Mouse (Mus musculus): ENCODE results near the gene Mta2. TPM values are rescaled to one million over a fixed set of nuclear protein-coding genes. Genes with fewer than 3 reads are reported as not detected.
A peak's percentile ranks its signal among the peaks of the same experiment; 100 is the strongest.
"Not testable (repeated sequence)": the region's sequence is repeated elsewhere in the genome, so short reads cannot be mapped to it uniquely, and the experiment has no call there.

The Mta2 gene
- polyA plus RNA-seq, 1 experiment from 2014 or later, result 164 TPM

DNA sequence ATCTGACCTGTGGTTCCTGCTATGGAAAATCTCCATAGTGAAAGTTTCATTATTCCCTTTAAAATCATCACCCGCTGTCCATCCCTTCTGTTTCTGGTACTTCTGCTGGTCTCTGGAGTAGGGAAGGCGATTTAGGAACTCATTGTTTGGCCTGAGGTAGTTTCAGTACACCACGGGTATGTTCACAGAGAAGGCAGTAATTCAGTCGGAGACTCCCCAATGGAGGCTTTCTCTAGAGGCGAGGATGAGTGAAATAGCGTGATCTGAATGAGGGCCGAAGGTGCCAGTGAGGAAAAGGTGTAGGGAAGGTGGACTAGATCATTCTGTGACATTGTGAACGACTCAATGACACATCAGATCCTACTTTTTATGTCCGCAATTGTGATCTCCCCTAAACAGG lies 12.5 kb downstream of the Mta2 start:
- peak overlapping the region; percentile 76 for H3K27ac ChIP-seq (ENCODE audit: low read length)
- H3K4me1 ChIP-seq (replicated peaks; ENCODE audit: control insufficient read depth, insufficient read depth, low read length), result peaks cover 11% of the 10 kb centered on the region
- H3K4me3 ChIP-seq (ENCODE audit: low read length), result peak overlapping the region; percentile 79
- 5% methylated on average over 9 of the region's 9 CpGs for WGBS
- ATAC-seq (ENCODE audit: low read depth), result no peak
- H3K27me3 ChIP-seq (ENCODE audit: control insufficient read depth, insufficient read depth, low read depth, low read length), result no peaks in the 10 kb centered on the region
- peaks cover 37% of the 10 kb centered on the region for H3K36me3 ChIP-seq (ENCODE audit: control insufficient read depth, insufficient read depth, low read length)
- H3K9me3 ChIP-seq (ENCODE audit: control insufficient read depth, low read length), result no peaks in the 10 kb centered on the region
- peak overlapping the region; percentile 81 for H3K9ac ChIP-seq (ENCODE audit: low read length)
- H3K4me2 ChIP-seq (ENCODE audit: low read depth, low read length), result peak overlapping the region; percentile 71

DNA sequence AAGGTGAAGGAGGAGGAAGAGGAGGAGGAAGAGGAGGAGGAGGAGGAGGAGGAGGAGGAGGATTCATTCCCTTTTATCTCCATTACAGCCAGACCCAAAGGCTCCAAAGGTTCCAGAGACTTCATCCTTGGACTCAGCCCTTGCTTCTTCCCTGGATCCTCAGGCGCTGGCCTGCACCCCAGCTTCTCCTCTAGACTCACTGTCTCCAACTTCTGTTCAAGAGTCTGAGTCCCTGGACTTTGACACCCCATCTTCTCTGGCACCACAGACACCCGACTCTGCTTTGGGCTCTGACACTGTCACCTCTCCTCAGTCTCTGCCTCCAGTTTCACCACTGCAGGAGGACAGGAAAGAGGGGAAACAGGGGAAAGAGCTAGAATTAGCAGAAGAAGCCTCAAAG lies 20.6 kb downstream of the Mta2 start:
- Histone ChIP-seq H3K27ac (ENCODE audit: low read length) (no peak overlapping the region), H3K36me3 (ENCODE audit: control insufficient read depth, insufficient read depth, low read length) (peaks cover 55% of the 10 kb centered on the region), H3K4me1 (replicated peaks; ENCODE audit: control insufficient read depth, insufficient read depth, low read length) (peaks cover 8% of the 10 kb centered on the region), H3K4me2 (ENCODE audit: low read depth, low read length) (no peak overlapping the region), H3K9ac (ENCODE audit: low read length) (no peak overlapping the region), H3K27me3 (ENCODE audit: control insufficient read depth, insufficient read depth, low read depth, low read length) (no peaks in the 10 kb centered on the region), H3K9me3 (ENCODE audit: control insufficient read depth, low read length) (no peaks in the 10 kb centered on the region), H3K4me3 (ENCODE audit: low read length) (no peak overlapping the region)
- 83% methylated on average over 2 of the region's 2 CpGs for WGBS
- ATAC-seq (ENCODE audit: low read depth), result no peak

DNA sequence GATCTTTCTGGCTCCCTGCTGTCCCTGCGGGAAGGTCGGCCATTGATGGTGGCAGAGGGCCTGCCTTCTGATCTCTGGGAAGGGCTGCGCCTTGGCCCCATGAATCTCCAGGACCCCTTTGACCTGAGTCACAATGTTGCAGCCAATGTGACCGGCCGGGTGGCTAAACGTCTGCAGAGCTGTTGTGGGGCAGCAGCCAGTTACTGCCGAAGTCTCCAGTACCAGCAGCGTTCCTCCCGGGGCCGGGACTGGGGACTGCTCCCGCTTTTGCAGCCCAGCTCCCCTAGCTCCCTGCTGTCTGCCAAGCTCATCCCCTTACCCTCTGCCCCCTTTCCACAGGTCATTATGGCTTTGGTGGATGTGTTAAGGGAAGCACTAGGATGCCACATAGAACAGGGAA lies 23.4 kb downstream of the Mta2 start:
- Histone ChIP-seq H3K4me3 (ENCODE audit: low read length) (no peak overlapping the region; the same call in 1 of the 2 replicates), H3K9ac (ENCODE audit: low read length) (no peak overlapping the region; the same call in 1 of the 2 replicates), H3K27me3 (ENCODE audit: control insufficient read depth, insufficient read depth, low read depth, low read length) (no peaks in the 10 kb centered on the region), H3K27ac (ENCODE audit: low read length) (peak overlapping the region; percentile 98; the same call in 1 of the 2 replicates), H3K4me1 (replicated peaks; ENCODE audit: control insufficient read depth, insufficient read depth, low read length) (peaks cover 13% of the 10 kb centered on the region), H3K4me2 (ENCODE audit: low read depth, low read length) (no peak overlapping the region), H3K36me3 (ENCODE audit: control insufficient read depth, insufficient read depth, low read length) (peaks cover 49% of the 10 kb centered on the region), H3K9me3 (ENCODE audit: control insufficient read depth, low read length) (no peaks in the 10 kb centered on the region)
- no peak for ATAC-seq (ENCODE audit: low read depth)
- WGBS, result 87% methylated on average over 11 of the region's 11 CpGs

DNA sequence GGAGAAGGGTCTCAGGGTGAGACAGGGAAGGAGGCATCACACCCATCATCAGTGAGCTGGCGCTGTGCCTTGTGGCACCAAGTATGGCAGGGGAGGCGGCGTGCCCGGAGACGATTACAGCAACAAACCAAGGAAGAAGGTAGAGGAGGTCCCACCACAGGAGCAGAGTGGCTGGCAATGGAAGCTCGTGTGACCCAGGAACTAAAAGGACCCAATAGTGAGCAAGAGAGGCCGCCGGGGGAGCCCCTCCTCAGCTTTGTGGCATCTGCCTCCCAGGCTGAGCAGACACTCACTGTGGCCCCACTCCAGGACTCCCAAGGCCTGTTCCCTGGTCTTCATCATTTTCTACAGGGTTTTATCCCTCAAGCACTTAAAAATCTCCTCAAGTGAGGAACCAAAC lies 24.1 kb downstream of the Mta2 start:
- WGBS, result 66% methylated on average over 8 of the region's 8 CpGs
- ATAC-seq (ENCODE audit: low read depth), result no peak

DNA sequence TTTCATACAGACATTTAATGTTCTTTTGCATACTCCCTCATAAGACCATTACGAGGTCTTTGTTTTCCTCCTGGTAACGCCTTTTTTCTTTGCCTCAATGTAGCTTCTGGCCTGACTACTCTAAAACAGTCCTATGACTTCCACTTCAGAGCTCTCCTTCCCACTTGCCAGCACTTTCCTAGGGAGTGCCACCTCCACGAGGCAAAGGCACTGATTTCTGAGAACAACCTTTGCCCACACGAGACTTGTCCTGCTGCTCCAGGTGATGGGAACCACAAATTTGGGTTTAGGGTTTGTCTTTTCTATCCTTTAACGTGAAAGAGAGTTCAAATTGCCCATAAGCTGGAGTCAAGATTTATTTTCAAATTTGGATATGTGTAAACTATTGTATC lies 24.5 kb downstream of the Mta2 start:
- 28% methylated on average over 5 of the region's 5 CpGs for WGBS

More for the DNA sequence above, 24.1 kb downstream of the Mta2 start:
- no peaks in the 10 kb centered on the region for H3K27me3 ChIP-seq (ENCODE audit: control insufficient read depth, insufficient read depth, low read depth, low read length)
- peak overlapping the region; percentile 68 for H3K4me3 ChIP-seq (ENCODE audit: low read length)
- no peaks in the 10 kb centered on the region for H3K9me3 ChIP-seq (ENCODE audit: control insufficient read depth, low read length)
- peaks cover 54% of the 10 kb centered on the region for H3K36me3 ChIP-seq (ENCODE audit: control insufficient read depth, insufficient read depth, low read length)
- H3K9ac ChIP-seq (ENCODE audit: low read length), result peak overlapping the region; percentile 65
- peak overlapping the region; percentile 68 for H3K4me2 ChIP-seq (ENCODE audit: low read depth, low read length)
- H3K27ac ChIP-seq (ENCODE audit: low read length), result peak overlapping the region; percentile 98
- H3K4me1 ChIP-seq (replicated peaks; ENCODE audit: control insufficient read depth, insufficient read depth, low read length), result peaks cover 13% of the 10 kb centered on the region

DNA sequence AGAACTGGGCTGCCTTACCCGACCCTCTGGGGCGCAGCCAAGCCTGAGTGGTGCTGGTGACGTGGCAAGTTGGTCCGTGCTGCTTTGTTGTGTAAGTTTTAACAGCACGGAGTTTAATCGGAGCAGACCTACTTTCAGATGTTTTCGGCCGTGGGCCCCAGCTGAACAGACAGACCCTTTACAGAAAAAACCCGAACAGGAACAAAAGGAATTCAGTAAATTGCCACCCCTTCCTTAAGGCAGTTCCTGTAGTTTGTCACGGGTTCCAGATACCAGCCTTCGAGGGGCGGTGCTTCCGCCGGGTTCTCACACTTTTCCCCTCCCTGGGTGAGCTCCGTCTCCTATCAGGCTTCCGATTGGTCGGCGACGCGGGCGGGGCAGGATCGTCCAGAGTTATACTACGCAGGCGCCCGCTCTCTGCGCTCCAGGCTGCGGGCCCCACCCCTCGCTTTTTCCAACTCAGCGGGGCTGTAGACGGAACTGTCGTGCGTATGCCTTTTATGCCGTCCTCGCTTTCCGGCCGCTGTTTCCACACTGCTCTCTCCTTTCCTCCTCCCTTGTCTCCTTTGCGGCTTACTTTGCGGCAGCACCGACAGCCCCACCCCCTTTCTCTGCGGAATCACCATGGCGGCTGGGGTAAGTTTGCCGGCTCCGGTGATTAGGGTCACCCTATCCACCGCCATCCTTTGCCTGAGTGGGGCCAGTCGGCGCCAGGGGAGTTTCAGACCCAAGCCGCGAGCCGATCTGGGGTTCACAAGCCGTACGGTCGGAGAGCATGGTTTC lies 25.1 kb downstream of the Mta2 start, which contains the start of gene Eef1g:
Gene Eef1g, plus strand, starts transcription at position 452 of the 783 bp plus-strand sequence.
- peak within 1 kb of the TSS; percentile 68 for H3K4me2 ChIP-seq (ENCODE audit: low read depth, low read length)
- under 1% methylated on average over 52 of the region's 52 CpGs for WGBS
- no peaks in the 10 kb centered on the region for H3K27me3 ChIP-seq (ENCODE audit: control insufficient read depth, insufficient read depth, low read depth, low read length)
- H3K27ac ChIP-seq (ENCODE audit: low read length), result peak within 1 kb of the TSS; percentile 98
- peaks cover 13% of the 10 kb centered on the region for H3K4me1 ChIP-seq (replicated peaks; ENCODE audit: control insufficient read depth, insufficient read depth, low read length)
- no peaks in the 10 kb centered on the region for H3K9me3 ChIP-seq (ENCODE audit: control insufficient read depth, low read length)
- peaks cover 57% of the 10 kb centered on the region for H3K36me3 ChIP-seq (ENCODE audit: control insufficient read depth, insufficient read depth, low read length)
- peak within 1 kb of the TSS; percentile 87 for H3K9ac ChIP-seq (ENCODE audit: low read length)
- H3K4me3 ChIP-seq (ENCODE audit: low read length), result peak within 1 kb of the TSS; percentile 83
- ATAC-seq (ENCODE audit: low read depth), result peak; percentile 100

More for the DNA sequence above, 24.5 kb downstream of the Mta2 start:
- H3K4me2 ChIP-seq (ENCODE audit: low read depth, low read length), result peak overlapping the region; percentile 68
- no peaks in the 10 kb centered on the region for H3K9me3 ChIP-seq (ENCODE audit: control insufficient read depth, low read length)
- no peak for ATAC-seq (ENCODE audit: low read depth)
- no peaks in the 10 kb centered on the region for H3K27me3 ChIP-seq (ENCODE audit: control insufficient read depth, insufficient read depth, low read depth, low read length)
- peak overlapping the region; percentile 65 for H3K9ac ChIP-seq (ENCODE audit: low read length)
- peak overlapping the region; percentile 68 for H3K4me3 ChIP-seq (ENCODE audit: low read length)
- peaks cover 54% of the 10 kb centered on the region for H3K36me3 ChIP-seq (ENCODE audit: control insufficient read depth, insufficient read depth, low read length)
- H3K27ac ChIP-seq (ENCODE audit: low read length), result peak overlapping the region; percentile 98
- peaks cover 13% of the 10 kb centered on the region for H3K4me1 ChIP-seq (replicated peaks; ENCODE audit: control insufficient read depth, insufficient read depth, low read length)

DNA sequence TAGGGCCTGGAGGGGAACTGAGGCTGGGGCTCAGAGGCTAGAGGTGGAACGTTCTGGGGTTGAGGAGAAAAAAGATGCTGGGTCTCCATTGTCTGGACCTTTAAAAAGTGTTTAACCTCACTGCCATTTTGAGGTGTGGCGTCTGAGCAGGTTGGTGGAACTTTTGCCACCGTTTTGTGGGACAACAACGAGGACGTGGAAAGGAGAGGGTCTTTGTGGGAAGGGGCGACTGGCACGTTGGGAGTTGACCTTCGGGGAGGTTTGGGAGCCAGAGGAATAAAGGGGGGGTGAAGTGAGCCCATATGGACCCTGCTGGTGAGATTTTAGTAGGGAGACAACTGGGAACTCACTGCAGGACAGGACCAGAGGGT lies 25.7 kb downstream of the Mta2 start:
- H3K36me3 ChIP-seq (ENCODE audit: control insufficient read depth, insufficient read depth, low read length), result peaks cover 58% of the 10 kb centered on the region
- ATAC-seq (ENCODE audit: low read depth), result no peak

DNA sequence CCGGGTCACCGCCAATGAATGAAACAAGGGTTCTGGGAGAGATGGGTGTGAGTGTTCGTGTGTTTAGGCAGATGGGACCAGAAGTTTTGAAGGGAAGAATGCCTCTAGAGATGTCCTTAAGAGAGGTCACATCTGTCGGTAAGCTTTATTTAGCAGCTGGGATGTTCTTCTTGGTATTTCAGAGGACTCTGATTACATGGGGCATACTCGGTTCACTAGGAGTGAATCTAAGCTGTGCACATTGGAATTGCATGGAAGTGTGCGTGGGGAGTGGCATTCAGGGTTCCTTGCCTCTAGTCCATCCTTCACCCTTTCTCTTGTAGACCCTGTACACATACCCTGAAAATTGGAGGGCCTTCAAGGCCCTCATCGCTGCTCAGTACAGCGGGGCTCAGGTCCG lies 26.2 kb downstream of the Mta2 start:
- H3K4me1 ChIP-seq (replicated peaks; ENCODE audit: control insufficient read depth, insufficient read depth, low read length), result peaks cover 13% of the 10 kb centered on the region
- H3K4me2 ChIP-seq (ENCODE audit: low read depth, low read length), result peak overlapping the region; percentile 62
- peaks cover 58% of the 10 kb centered on the region for H3K36me3 ChIP-seq (ENCODE audit: control insufficient read depth, insufficient read depth, low read length)
- H3K27ac ChIP-seq (ENCODE audit: low read length), result peak overlapping the region; percentile 76
- H3K9me3 ChIP-seq (ENCODE audit: control insufficient read depth, low read length), result no peaks in the 10 kb centered on the region
- H3K4me3 ChIP-seq (ENCODE audit: low read length), result peak overlapping the region; percentile 83
- no peak for ATAC-seq (ENCODE audit: low read depth)
- H3K27me3 ChIP-seq (ENCODE audit: control insufficient read depth, insufficient read depth, low read depth, low read length), result no peaks in the 10 kb centered on the region
- peak overlapping the region; percentile 87 for H3K9ac ChIP-seq (ENCODE audit: low read length)
- under 1% methylated on average over 9 of the region's 9 CpGs for WGBS

More for the DNA sequence above, 25.7 kb downstream of the Mta2 start:
- Histone ChIP-seq H3K4me1 (replicated peaks; ENCODE audit: control insufficient read depth, insufficient read depth, low read length) (peaks cover 13% of the 10 kb centered on the region), H3K4me2 (ENCODE audit: low read depth, low read length) (peak overlapping the region; percentile 62), H3K9ac (ENCODE audit: low read length) (peak overlapping the region; percentile 87), H3K27me3 (ENCODE audit: control insufficient read depth, insufficient read depth, low read depth, low read length) (no peaks in the 10 kb centered on the region), H3K4me3 (ENCODE audit: low read length) (peak overlapping the region; percentile 83), H3K9me3 (ENCODE audit: control insufficient read depth, low read length) (no peaks in the 10 kb centered on the region), H3K27ac (ENCODE audit: low read length) (peak overlapping the region; percentile 76)
- WGBS, result 0% methylated on average over 8 of the region's 8 CpGs

DNA sequence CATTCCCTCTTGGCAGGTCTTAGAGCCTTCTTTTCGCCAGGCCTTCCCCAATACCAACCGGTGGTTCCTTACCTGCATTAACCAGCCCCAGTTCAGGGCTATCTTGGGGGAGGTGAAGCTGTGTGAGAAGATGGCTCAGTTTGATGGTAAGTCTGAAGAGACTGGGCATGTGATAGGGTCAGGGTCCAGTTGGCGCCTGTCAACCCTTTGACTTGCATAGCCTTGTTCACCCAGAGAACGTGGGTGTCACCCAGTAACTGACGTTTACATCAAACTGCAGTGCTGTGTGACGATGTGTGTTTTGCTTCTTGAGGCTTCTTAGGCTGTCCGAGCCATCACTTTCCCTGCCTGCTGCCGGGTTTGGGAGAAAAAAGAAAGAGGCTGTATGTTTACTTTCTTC lies 30.8 kb downstream of the Mta2 start:
- ATAC-seq (ENCODE audit: low read depth), result not testable (repeated sequence)

More for the DNA sequence above, 30.8 kb downstream of the Mta2 start:
- not testable (repeated sequence) for H3K27me3 ChIP-seq (ENCODE audit: control insufficient read depth, insufficient read depth, low read depth, low read length); H3K4me1 ChIP-seq (replicated peaks; ENCODE audit: control insufficient read depth, insufficient read depth, low read length); H3K4me2 ChIP-seq (ENCODE audit: low read depth, low read length); H3K4me3 ChIP-seq (ENCODE audit: low read length); H3K9ac ChIP-seq (ENCODE audit: low read length); H3K9me3 ChIP-seq (ENCODE audit: control insufficient read depth, low read length); H3K27ac ChIP-seq (ENCODE audit: low read length)
- 69% methylated on average over 8 of the region's 8 CpGs for WGBS
- H3K36me3 ChIP-seq (ENCODE audit: control insufficient read depth, insufficient read depth, low read length), result peaks cover 65% of the 10 kb centered on the region

Data from lung, embryonic 16.5 days (tissue).